Mouse (Mus musculus): ENCODE measurements around the gene Serpinh1. TPM values are rescaled to one million over a fixed set of nuclear protein-coding genes. Genes with fewer than 3 reads are reported as not detected.

Gene Serpinh1
- polyA plus RNA-seq, 1 experiment from 2014 or later: 1,031 TPM

- Histone ChIP-seq H3K27me3 (peaks cover 36% of the 10 kb centered on the region), H3K36me3 (no peaks in the 10 kb centered on the region), H3K4me3 (no peak overlapping the region), H3K9me3 (replicated peaks) (no peaks in the 10 kb centered on the region), H3K4me1 (replicated peaks) (peaks cover 17% of the 10 kb centered on the region), H3K27ac (no peak overlapping the region), H3K4me2 (no peak overlapping the region), H3K9ac (no peak overlapping the region)
- ATAC-seq (replicated peaks; ENCODE audit: insufficient number of reproducible peaks, insufficient read depth, low FRiP score, low read depth): no peak
- WGBS: 76% methylated on average over 9 of the region's 9 CpGs
These were observed 29.7 kb downstream of the Serpinh1 start for GRCm38 (mm10) chr7:99323321-99323700.

- no peak for ATAC-seq (replicated peaks; ENCODE audit: insufficient number of reproducible peaks, insufficient read depth, low FRiP score, low read depth)
- no peak overlapping the region for H3K4me2 ChIP-seq
- 76% methylated on average over 6 of the region's 6 CpGs for WGBS
- H3K9me3 ChIP-seq (replicated peaks): no peaks in the 10 kb centered on the region
- H3K36me3 ChIP-seq: no peaks in the 10 kb centered on the region
- H3K27ac ChIP-seq: no peak overlapping the region
- no peak overlapping the region for H3K4me3 ChIP-seq
- peaks cover 17% of the 10 kb centered on the region for H3K4me1 ChIP-seq (replicated peaks)
- no peak overlapping the region for H3K9ac ChIP-seq
- peaks cover 37% of the 10 kb centered on the region for H3K27me3 ChIP-seq
These were observed 30.2 kb downstream of the Serpinh1 start for GRCm38 (mm10) chr7:99322691-99323320.

DNA sequence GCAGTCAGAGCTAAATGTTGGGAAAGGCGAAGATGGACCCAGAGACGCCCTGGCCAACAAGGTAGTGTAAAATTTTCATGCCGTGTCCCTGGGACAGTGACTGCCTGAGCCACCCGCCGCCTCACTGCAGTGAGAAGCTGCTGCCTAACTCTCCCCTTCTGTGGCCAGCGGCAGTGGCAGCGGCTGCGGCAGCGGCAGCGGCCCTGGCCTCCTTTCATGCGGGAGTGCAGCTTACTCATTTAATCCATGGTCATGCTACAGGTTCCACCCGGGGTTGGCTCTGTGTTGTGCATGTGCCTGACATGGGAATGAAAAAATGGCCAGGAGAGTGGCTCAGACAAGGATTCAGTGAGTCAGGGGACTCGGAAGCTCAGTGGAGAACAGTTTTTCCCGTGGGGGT lies 32.5 kb downstream of the Serpinh1 start:
- H3K9me3 ChIP-seq (replicated peaks): no peaks in the 10 kb centered on the region
- H3K27me3 ChIP-seq: peaks cover 19% of the 10 kb centered on the region
- peaks cover 17% of the 10 kb centered on the region for H3K4me1 ChIP-seq (replicated peaks)
- ATAC-seq (replicated peaks; ENCODE audit: insufficient number of reproducible peaks, insufficient read depth, low FRiP score, low read depth): no peak
- no peak overlapping the region for H3K27ac ChIP-seq
- H3K4me2 ChIP-seq: no peak overlapping the region
- H3K36me3 ChIP-seq: no peaks in the 10 kb centered on the region
- 40% methylated on average over 14 of the region's 14 CpGs for WGBS
- no peak overlapping the region for H3K4me3 ChIP-seq
- H3K9ac ChIP-seq: no peak overlapping the region

GRCm38 (mm10) chr7:99317475-99317874 lies 35.6 kb downstream of the Serpinh1 start:
- Histone ChIP-seq H3K4me3 (no peak overlapping the region), H3K9me3 (replicated peaks) (no peaks in the 10 kb centered on the region), H3K9ac (no peak overlapping the region), H3K4me1 (replicated peaks) (peaks cover 14% of the 10 kb centered on the region), H3K27ac (no peak overlapping the region), H3K36me3 (no peaks in the 10 kb centered on the region), H3K27me3 (0 out of 2 replicates have a peak, but pooled peaks cover 5% of the 10 kb centered on the region), H3K4me2 (no peak overlapping the region)
- 76% methylated on average over 7 of the region's 7 CpGs for WGBS
- ATAC-seq (replicated peaks; ENCODE audit: insufficient number of reproducible peaks, insufficient read depth, low FRiP score, low read depth): no peak

DNA sequence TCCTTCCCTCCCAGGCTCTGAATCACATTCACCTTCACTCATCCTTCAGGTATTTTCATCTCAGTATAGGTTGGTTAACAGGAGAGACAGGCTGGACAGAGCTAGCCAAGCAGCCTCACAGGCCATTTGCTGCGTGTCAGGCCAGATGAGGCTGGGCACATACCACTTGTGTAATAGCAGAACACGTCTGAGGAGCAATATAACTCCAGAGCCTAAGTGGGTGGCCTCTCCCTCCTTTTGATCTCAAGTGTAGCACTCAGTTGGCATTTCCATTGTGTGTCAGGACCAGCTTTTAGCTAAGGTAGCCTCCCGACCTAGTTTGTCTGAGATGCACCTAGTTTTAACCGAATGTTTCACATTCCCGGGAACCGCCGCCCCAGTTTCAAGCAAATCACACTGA lies 36.8 kb downstream of the Serpinh1 start:
- H3K4me2 ChIP-seq: no peak overlapping the region
- H3K9me3 ChIP-seq (replicated peaks): no peaks in the 10 kb centered on the region
- H3K9ac ChIP-seq: no peak overlapping the region
- WGBS: 72% methylated on average over 7 of the region's 7 CpGs
- no peak overlapping the region for H3K4me3 ChIP-seq
- 0 out of 2 replicates have a peak, but pooled peaks cover 3% of the 10 kb centered on the region for H3K27me3 ChIP-seq
- H3K4me1 ChIP-seq (replicated peaks): peaks cover 18% of the 10 kb centered on the region
- no peaks in the 10 kb centered on the region for H3K36me3 ChIP-seq
- H3K27ac ChIP-seq: no peak overlapping the region
- no peak for ATAC-seq (replicated peaks; ENCODE audit: insufficient number of reproducible peaks, insufficient read depth, low FRiP score, low read depth)

DNA sequence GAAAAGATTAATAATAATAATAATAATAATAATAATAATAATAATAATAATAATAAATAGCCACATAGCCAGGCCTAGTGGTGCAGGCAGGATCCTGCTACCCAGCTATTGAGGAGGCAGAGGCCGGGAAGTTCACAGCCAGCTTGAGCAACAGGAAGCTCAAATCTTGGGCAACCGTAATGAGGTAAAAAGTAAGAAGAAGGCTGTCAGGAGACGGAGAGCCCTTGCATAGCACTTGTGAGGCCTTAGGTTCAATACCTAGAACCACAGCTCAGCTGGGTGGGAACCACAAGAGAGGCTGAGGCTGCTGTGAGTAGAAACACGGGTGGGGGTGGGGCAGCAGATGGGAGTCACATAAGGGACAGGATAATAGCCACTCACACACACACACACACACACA lies 38.5 kb downstream of the Serpinh1 start:
- 74% methylated on average over 4 of the region's 4 CpGs for WGBS
- Histone ChIP-seq H3K4me3 (no peak overlapping the region), H3K27ac (no peak overlapping the region), H3K9me3 (replicated peaks) (no peaks in the 10 kb centered on the region), H3K4me2 (no peak overlapping the region), H3K4me1 (replicated peaks) (peaks cover 7% of the 10 kb centered on the region; the same call in 1 of the 2 replicates), H3K27me3 (0 out of 2 replicates have a peak, but pooled peaks cover 3% of the 10 kb centered on the region), H3K36me3 (no peaks in the 10 kb centered on the region), H3K9ac (no peak overlapping the region)
- no peak for ATAC-seq (replicated peaks; ENCODE audit: insufficient number of reproducible peaks, insufficient read depth, low FRiP score, low read depth)

GRCm38 (mm10) chr7:99313253-99313652 lies 39.8 kb downstream of the Serpinh1 start:
- Histone ChIP-seq H3K4me2 (no peak overlapping the region), H3K36me3 (no peaks in the 10 kb centered on the region), H3K9ac (no peak overlapping the region), H3K4me3 (no peak overlapping the region), H3K4me1 (replicated peaks) (peaks cover 6% of the 10 kb centered on the region; the same call in 1 of the 2 replicates), H3K27me3 (0 out of 2 replicates have a peak, but pooled peaks cover under 1% of the 10 kb centered on the region), H3K27ac (no peak overlapping the region), H3K9me3 (replicated peaks) (no peaks in the 10 kb centered on the region)
- ATAC-seq (replicated peaks; ENCODE audit: insufficient number of reproducible peaks, insufficient read depth, low FRiP score, low read depth): no peak
- 75% methylated on average over 8 of the region's 8 CpGs for WGBS

DNA sequence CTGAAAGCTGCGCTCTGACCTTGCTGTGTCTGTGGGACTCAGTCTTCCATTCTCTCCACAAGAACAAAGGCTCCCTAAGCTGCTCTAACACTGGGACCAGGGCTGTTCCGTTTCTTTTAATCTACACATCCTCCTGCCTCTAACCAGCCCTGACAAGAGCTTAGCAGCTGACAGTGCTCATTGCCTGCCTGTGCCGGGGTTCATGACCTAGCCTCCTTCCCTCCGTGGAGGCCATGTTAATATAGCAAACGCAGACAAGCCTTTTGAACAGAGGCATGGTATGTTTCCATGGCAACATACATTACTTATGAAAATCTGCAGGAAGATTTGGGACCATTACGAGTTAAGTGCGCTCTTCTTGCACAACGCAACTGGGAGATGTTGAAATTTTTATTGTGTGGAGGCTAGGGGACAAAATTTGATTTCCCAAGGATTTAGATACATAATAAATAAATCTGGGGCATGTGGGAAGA lies 40.3 kb downstream of the Serpinh1 start:
- Histone ChIP-seq H3K36me3 (no peaks in the 10 kb centered on the region), H3K9me3 (replicated peaks) (no peaks in the 10 kb centered on the region), H3K9ac (no peak overlapping the region), H3K4me2 (no peak overlapping the region), H3K27me3 (no peaks in the 10 kb centered on the region), H3K4me3 (no peak overlapping the region), H3K4me1 (replicated peaks) (peaks cover 9% of the 10 kb centered on the region; the same call in 1 of the 2 replicates), H3K27ac (no peak overlapping the region)
- no peak for ATAC-seq (replicated peaks; ENCODE audit: insufficient number of reproducible peaks, insufficient read depth, low FRiP score, low read depth)
- WGBS: 58% methylated on average over 8 of the region's 8 CpGs

- H3K9me3 ChIP-seq (replicated peaks): no peaks in the 10 kb centered on the region
- H3K4me1 ChIP-seq (replicated peaks): peaks cover 14% of the 10 kb centered on the region
- H3K4me3 ChIP-seq: no peak overlapping the region
- H3K4me2 ChIP-seq: no peak overlapping the region
- H3K27me3 ChIP-seq: no peaks in the 10 kb centered on the region
- no peak for ATAC-seq (replicated peaks; ENCODE audit: insufficient number of reproducible peaks, insufficient read depth, low FRiP score, low read depth)
- 33% methylated on average over 4 of the region's 4 CpGs for WGBS
- no peak overlapping the region for H3K9ac ChIP-seq
- H3K36me3 ChIP-seq: no peaks in the 10 kb centered on the region
- no peak overlapping the region for H3K27ac ChIP-seq
These were observed 41.0 kb downstream of the Serpinh1 start for GRCm38 (mm10) chr7:99312058-99312457.

- no peak overlapping the region for H3K27ac ChIP-seq
- H3K4me1 ChIP-seq (replicated peaks): peaks cover 20% of the 10 kb centered on the region
- no peaks in the 10 kb centered on the region for H3K9me3 ChIP-seq (replicated peaks)
- no peak overlapping the region for H3K4me2 ChIP-seq
- 63% methylated on average over 7 of the region's 7 CpGs for whole genome bisulfite sequencing
- no peak overlapping the region for H3K9ac ChIP-seq
- H3K36me3 ChIP-seq: no peaks in the 10 kb centered on the region
- ATAC-seq (replicated peaks; ENCODE audit: insufficient number of reproducible peaks, insufficient read depth, low FRiP score, low read depth): no peak
- H3K27me3 ChIP-seq: no peaks in the 10 kb centered on the region
- H3K4me3 ChIP-seq: no peak overlapping the region
These were observed 41.6 kb downstream of the Serpinh1 start for GRCm38 (mm10) chr7:99311433-99311832.

GRCm38 (mm10) chr7:99306640-99307039 lies 46.4 kb downstream of the Serpinh1 start:
- Histone ChIP-seq H3K4me2 (no peak overlapping the region), H3K27me3 (no peaks in the 10 kb centered on the region), H3K4me3 (no peak overlapping the region), H3K9me3 (replicated peaks) (no peaks in the 10 kb centered on the region), H3K27ac (no peak overlapping the region), H3K36me3 (no peaks in the 10 kb centered on the region), H3K9ac (no peak overlapping the region), H3K4me1 (replicated peaks) (peaks cover 24% of the 10 kb centered on the region)
- 51% methylated on average over 3 of the region's 3 CpGs for WGBS
- ATAC-seq (replicated peaks; ENCODE audit: insufficient number of reproducible peaks, insufficient read depth, low FRiP score, low read depth): no peak

DNA sequence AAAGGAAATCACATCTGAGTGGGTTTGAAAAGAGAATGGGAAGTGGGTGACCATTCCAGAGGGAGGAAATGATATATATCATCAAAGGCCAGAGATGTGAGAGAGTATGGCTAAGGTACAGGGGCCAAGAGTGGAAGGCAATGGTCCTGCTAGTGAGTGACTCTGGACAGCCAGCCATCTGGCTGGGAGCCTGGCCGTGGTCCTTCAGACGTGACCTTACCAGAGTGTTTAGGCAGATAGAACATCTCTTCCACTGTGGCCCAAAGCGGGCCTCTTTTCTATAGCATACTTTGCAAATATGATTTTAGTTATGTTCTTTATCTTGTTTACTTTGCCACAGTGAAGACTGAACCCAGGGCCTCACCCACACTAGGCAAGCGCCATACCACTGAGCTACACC lies 47.4 kb downstream of the Serpinh1 start:
- no peak overlapping the region for H3K4me3 ChIP-seq
- H3K9ac ChIP-seq: no peak overlapping the region
- no peaks in the 10 kb centered on the region for H3K36me3 ChIP-seq
- H3K27me3 ChIP-seq: no peaks in the 10 kb centered on the region
- peaks cover 24% of the 10 kb centered on the region for H3K4me1 ChIP-seq (replicated peaks)
- H3K4me2 ChIP-seq: no peak overlapping the region
- H3K9me3 ChIP-seq (replicated peaks): no peaks in the 10 kb centered on the region
- 76% methylated on average over 4 of the region's 4 CpGs for WGBS
- no peak overlapping the region for H3K27ac ChIP-seq
- no peak for ATAC-seq (replicated peaks; ENCODE audit: insufficient number of reproducible peaks, insufficient read depth, low FRiP score, low read depth)
